Mouse (Mus musculus) bone marrow, adult 2 months (tissue): Measurements from ENCODE around the gene Togaram2.

Experiments used
- CTCF ChIP-seq: fragments of 200-500 bp; IDR thresholded peaks from 2 replicates; pipeline ENCODE4 v1.5.1; 2011; ENCODE audit warnings: low read length, control low read depth; ENCODE audit not compliant: control insufficient read depth, insufficient read depth
- POLR2A ChIP-seq: fragments of 200-500 bp; IDR thresholded peaks from 2 replicates; pipeline ENCODE4 v1.6.1; 2011; ENCODE audit warnings: low read depth, mild to moderate bottlenecking, control low read depth, low read length, borderline replicate concordance; ENCODE audit not compliant: control insufficient read depth

- TF ChIP-seq CTCF = no peak
- TF ChIP-seq POLR2A = no peak
Observed at GRCm38 (mm10) chr17:71642190-71642589, 30.9 kb upstream of the Togaram2 start.
